Mouse (Mus musculus) ES-E14 (cell line): ENCODE data around the gene Gm20479. TPM values are rescaled to one million over a fixed set of nuclear protein-coding genes. Genes with fewer than 3 reads are reported as not detected.

Experiments
- DNase-seq: peaks from one replicate; pipeline ENCODE4 v3.0.0-alpha.2; 2013; ENCODE audit warnings: low read depth, low spot score
- H3K27ac ChIP-seq: 2 replicates; pipeline ENCODE4 v1.5.1; 2012; ENCODE audit warnings: low read depth, mild to moderate bottlenecking, low read length, moderate library complexity, mixed read lengths; ENCODE audit not compliant: poor library complexity, insufficient read depth, severe bottlenecking
- H3K36me3 ChIP-seq: 2 replicates; pipeline ENCODE4 v1.6.1; 2012; ENCODE audit warnings: mild to moderate bottlenecking, low read length, moderate library complexity, mixed read lengths; ENCODE audit not compliant: control insufficient read depth, poor library complexity, insufficient read depth, severe bottlenecking
- H3K4me1 ChIP-seq, 2 experiments: fragments of 150-350 bp in 1 of 2; sonication (generic) in 1 of 2; 2 replicates each; pipeline ENCODE4 v1.6.1; 2012; ENCODE audit warnings: low read length in 2 of 2, mild to moderate bottlenecking in 1 of 2, mixed read lengths in 1 of 2; ENCODE audit not compliant: control insufficient read depth in 2 of 2, insufficient read depth in 2 of 2, poor library complexity in 1 of 2
- H3K4me3 ChIP-seq, 2 experiments: fragments of 150-350 bp in 1 of 2; sonication (generic) in 1 of 2; 2 replicates each; pipeline ENCODE4 v1.5.1; 2012; ENCODE audit warnings: low read length in 2 of 2, low read depth in 1 of 2, mild to moderate bottlenecking in 1 of 2, mixed read lengths in 1 of 2; ENCODE audit not compliant: insufficient read depth in 1 of 2, poor library complexity in 1 of 2, severe bottlenecking in 1 of 2
- H3K9ac ChIP-seq: 2 replicates; pipeline ENCODE4 v1.6.1; 2012; ENCODE audit warnings: low read depth, mild to moderate bottlenecking, low read length, mixed read lengths; ENCODE audit not compliant: poor library complexity, insufficient read depth, severe bottlenecking
- H3K9me3 ChIP-seq: fragments of 150-350 bp; sonication (generic); 2 replicates; pipeline ENCODE4 v1.6.1; 2012; ENCODE audit warnings: low read depth, mild to moderate bottlenecking, low read length; ENCODE audit not compliant: control insufficient read depth, insufficient read depth
- CHD2 ChIP-seq: IDR thresholded peaks from 2 replicates; pipeline ENCODE4 v1.6.1; 2014; ENCODE audit warnings: mild to moderate bottlenecking, low read depth, low read length, inconsistent platforms
- HCFC1 ChIP-seq: IDR thresholded peaks from 2 replicates; pipeline ENCODE4 v1.6.1; 2012; ENCODE audit warnings: low read length, inconsistent platforms, borderline replicate concordance; ENCODE audit not compliant: insufficient read depth
- MAFK ChIP-seq: IDR thresholded peaks from 2 replicates; pipeline ENCODE4 v1.6.1; 2014; ENCODE audit warnings: mild to moderate bottlenecking, low read depth, low read length, inconsistent platforms; ENCODE audit not compliant: insufficient read depth
- ZC3H11A ChIP-seq: IDR thresholded peaks from 2 replicates; pipeline ENCODE4 v1.6.1; 2012; ENCODE audit warnings: low read depth, mild to moderate bottlenecking, inconsistent platforms, low read length, borderline replicate concordance
- ZNF384 ChIP-seq: IDR thresholded peaks from 2 replicates; pipeline ENCODE4 v1.6.1; 2012; ENCODE audit warnings: low read depth, low read length, inconsistent platforms
- in situ Hi-C, 2 experiments: fragments of 600-800 bp; cut with MboI; formaldehyde crosslinking; loops; one replicate each; pipeline ENCODE4 v1.15.1; 2025; ENCODE audit warnings: low sequenced_read_pairs in 2 of 2, inconsistent platforms in 1 of 2; ENCODE audit not compliant: unreplicated experiment in 2 of 2
- total RNA-seq: library from RNA; depleted of rRNA; stranded (reverse); fragments of 300-350 nt; gene quantifications from 2 replicates; pipeline ENCODE4 v1.2.3, GENCODE M21; 2012

Gm20479 gene
- total RNA-seq, 1 experiment, result 1.5 TPM

- Histone ChIP-seq H3K9me3 (no peaks in the 10 kb centered on the region), H3K4me1 (peaks cover 16 to 27% of the 10 kb centered on the region in 2 experiments; a peak in 3 of 4 replicates), H3K27ac (no peak overlapping the region), H3K4me3 (peak overlapping the region in 1 of 2 experiments; percentile 76; a peak in 2 of 4 replicates), H3K9ac (peak overlapping the region; percentile 10; the same call in 1 of the 2 replicates), H3K36me3 (peaks cover 19% of the 10 kb centered on the region)
- no peak for TF ChIP-seq HCFC1
- TF ChIP-seq ZNF384, result no peak
- no peak for TF ChIP-seq MAFK
- no peak for TF ChIP-seq ZC3H11A
- TF ChIP-seq CHD2, result no peak
- in situ Hi-C loops, result no loop called here
- DNase-seq, result no peak
Observed at GRCm38 (mm10) chr7:27328648-27329047, 28.6 kb downstream of the Gm20479 start.

GRCm38 (mm10) chr7:27328161-27328560 is 29.1 kb downstream of the Gm20479 start:
- no peak for DNase-seq
- TF ChIP-seq MAFK (no peak), CHD2 (no peak), HCFC1 (no peak), ZNF384 (no peak), ZC3H11A (no peak)
- Histone ChIP-seq H3K27ac (no peak overlapping the region), H3K36me3 (peaks cover 20% of the 10 kb centered on the region), H3K4me3 (peak overlapping the region in 1 of 2 experiments; percentile 52; a peak in 2 of 4 replicates), H3K4me1 (peaks cover 16 to 27% of the 10 kb centered on the region in 2 experiments; a peak in 3 of 4 replicates), H3K9me3 (no peaks in the 10 kb centered on the region), H3K9ac (peak overlapping the region; percentile 62; the same call in 1 of the 2 replicates)
- in situ Hi-C loops, result no loop called here

GRCm38 (mm10) chr7:27327500-27327899 is 29.7 kb downstream of the Gm20479 start:
- no peak for DNase-seq
- H3K27ac ChIP-seq, result no peak overlapping the region
- peak overlapping the region in 1 of 2 experiments; percentile 52; a peak in 2 of 4 replicates for H3K4me3 ChIP-seq
- H3K4me1 ChIP-seq, result peaks cover 19 to 30% of the 10 kb centered on the region in 2 experiments; a peak in 3 of 4 replicates
- no peak for TF ChIP-seq CHD2
- no peak for TF ChIP-seq ZC3H11A
- TF ChIP-seq MAFK, result no peak
- no peak for TF ChIP-seq HCFC1
- TF ChIP-seq ZNF384, result no peak
- in situ Hi-C loops, result no loop called here
- H3K9ac ChIP-seq, result peak overlapping the region; percentile 3; the same call in 1 of the 2 replicates
- H3K36me3 ChIP-seq, result peaks cover 23% of the 10 kb centered on the region
- no peaks in the 10 kb centered on the region for H3K9me3 ChIP-seq

GRCm38 (mm10) chr7:27326101-27326880 is 30.9 kb downstream of the Gm20479 start:
- H3K36me3 ChIP-seq, result peaks cover 26% of the 10 kb centered on the region
- TF ChIP-seq ZNF384 (no peak), HCFC1 (0 out of 2 replicates have a peak, but pooled peaks have one; percentile 12), CHD2 (no peak), ZC3H11A (no peak), MAFK (no peak)
- peak overlapping the region; percentile 9; the same call in 1 of the 2 replicates for H3K9ac ChIP-seq
- in situ Hi-C loops, result no loop called here
- peak overlapping the region; percentile 58 to 65 for H3K4me3 ChIP-seq
- no peak for DNase-seq
- no peak overlapping the region; the same call in 1 of the 2 replicates for H3K27ac ChIP-seq
- H3K4me1 ChIP-seq, result peaks cover 16 to 34% of the 10 kb centered on the region in 2 experiments
- no peaks in the 10 kb centered on the region for H3K9me3 ChIP-seq
